Mouse (Mus musculus): ENCODE measurements around the gene Ccdc159.

GRCm38 (mm10) chr9:21944267-21944666 is 17.0 kb downstream of the Ccdc159 start:
- no peak for TF ChIP-seq POLR2A (IDR thresholded peaks at IDR 0.05; ENCODE audit: insufficient read depth, low read depth, low read length)
- TF ChIP-seq CTCF (IDR thresholded peaks at IDR 0.05): no peak

All from heart, adult 2 months (tissue).